Mouse (Mus musculus) neural tube, embryonic 14.5 days (tissue): ENCODE results near the gene Ifit2. TPM values are rescaled to one million over a fixed set of nuclear protein-coding genes. Genes with fewer than 3 reads are reported as not detected.
"Not testable (repeated sequence)": the region's sequence is repeated elsewhere in the genome, so short reads cannot be mapped to it uniquely, and the experiment has no call there.

ENCODE experiments used
- ATAC-seq: fragments of 200-750 bp; cut with Nextera tagmentation; 2 replicates; pipeline ENCODE4 v1.8.0; 2017; ENCODE audit warnings: low read depth, mild to moderate bottlenecking, moderate TSS enrichment, moderate library complexity
- H3K27ac ChIP-seq: fragments of 300-500 bp; sonication (generic); 2 replicates; pipeline ENCODE4 v1.5.1; 2014; ENCODE audit warnings: low read depth, mild to moderate bottlenecking, control low read depth, low read length, moderate library complexity, mixed read lengths
- H3K27me3 ChIP-seq: fragments of 300-500 bp; sonication (generic); 2 replicates; pipeline ENCODE4 v1.6.1; 2014; ENCODE audit warnings: low read length; ENCODE audit not compliant: control insufficient read depth, insufficient read depth
- H3K36me3 ChIP-seq: fragments of 300-500 bp; sonication (generic); 2 replicates; pipeline ENCODE4 v1.6.1; 2014; ENCODE audit warnings: low read length, mixed read lengths; ENCODE audit not compliant: control insufficient read depth, insufficient read depth
- H3K4me1 ChIP-seq: fragments of 300-500 bp; sonication (generic); 2 replicates; pipeline ENCODE4 v1.6.1; 2014; ENCODE audit warnings: low read length; ENCODE audit not compliant: control insufficient read depth, insufficient read depth
- H3K4me2 ChIP-seq: fragments of 300-500 bp; sonication (generic); 2 replicates; pipeline ENCODE4 v1.6.1; 2014; ENCODE audit warnings: mild to moderate bottlenecking, low read depth, low read length, control low read depth
- H3K4me3 ChIP-seq: fragments of 300-500 bp; sonication (generic); 2 replicates; pipeline ENCODE4 v1.5.1; 2014; ENCODE audit warnings: low read depth, low read length, control low read depth, mixed read lengths
- H3K9ac ChIP-seq: fragments of 300-500 bp; sonication (generic); replicated peaks from 2 replicates; pipeline ENCODE4 v1.6.1; 2014; ENCODE audit warnings: low read depth, mild to moderate bottlenecking, control low read depth, low read length, mixed read lengths
- H3K9me3 ChIP-seq: fragments of 300-500 bp; sonication (generic); 2 replicates; pipeline ENCODE4 v1.6.1; 2016; ENCODE audit warnings: low read length; ENCODE audit not compliant: control insufficient read depth
- WGBS: fragments of 180-500 bp; shearing (Covaris S2); extraction: QIAGEN DNeasy Blood & Tissue Kit; methylation state at CpG from one replicate; pipeline ENCODE4 v1.1.7; 2014; 5-methylcytosine and 5-hydroxymethylcytosine counted together
- polyA plus RNA-seq: library from polyadenylated mRNA; unstranded; fragments of >200 nt; fragmentation: Nextera tagmentation; extraction: Ambion mirVana; gene quantifications from 2 replicates; pipeline ENCODE4 v1.2.1, GENCODE M21; 2014

The Ifit2 gene
- polyA plus RNA-seq, 1 experiment from 2014 or later: 6.8 TPM

GRCm38 (mm10) chr19:34601888-34602287, 51.4 kb downstream of the Ifit2 start, which contains the start of gene Ifit1bl1:
Ifit1bl1 (minus strand) TSS chr19:34601956.
- not testable (repeated sequence) for H3K9me3 ChIP-seq, H3K4me3 ChIP-seq, H3K9ac ChIP-seq, H3K4me1 ChIP-seq, ATAC-seq, H3K4me2 ChIP-seq, H3K27ac ChIP-seq, H3K36me3 ChIP-seq, H3K27me3 ChIP-seq
- WGBS: 57% methylated on average over 1 of the region's 1 CpGs

GRCm38 (mm10) chr19:34605472-34605871, 55.0 kb downstream of the Ifit2 start:
- no peak for ATAC-seq
- no peak overlapping the region for H3K27ac ChIP-seq
- 94% methylated on average over 3 of the region's 3 CpGs for WGBS

GRCm38 (mm10) chr19:34607237-34608051, 57.0 kb downstream of the Ifit2 start, which contains the start of gene Ifit3b:
Ifit3b (plus strand) TSS chr19:34607970.
- not testable (repeated sequence) for H3K9ac ChIP-seq, H3K4me1 ChIP-seq, H3K36me3 ChIP-seq, H3K4me2 ChIP-seq, H3K27me3 ChIP-seq, H3K9me3 ChIP-seq, H3K4me3 ChIP-seq, H3K27ac ChIP-seq
- peak; percentile 75 for ATAC-seq
- 64% methylated on average over 4 of the region's 4 CpGs for WGBS

More at GRCm38 (mm10) chr19:34605472-34605871, 55.0 kb downstream of the Ifit2 start:
- H3K4me2 ChIP-seq: no peak overlapping the region
- H3K36me3 ChIP-seq: no peaks in the 10 kb centered on the region
- no peak overlapping the region for H3K9ac ChIP-seq
- no peaks in the 10 kb centered on the region for H3K27me3 ChIP-seq
- no peaks in the 10 kb centered on the region for H3K4me1 ChIP-seq
- H3K9me3 ChIP-seq: no peaks in the 10 kb centered on the region
- no peak overlapping the region for H3K4me3 ChIP-seq

DNA sequence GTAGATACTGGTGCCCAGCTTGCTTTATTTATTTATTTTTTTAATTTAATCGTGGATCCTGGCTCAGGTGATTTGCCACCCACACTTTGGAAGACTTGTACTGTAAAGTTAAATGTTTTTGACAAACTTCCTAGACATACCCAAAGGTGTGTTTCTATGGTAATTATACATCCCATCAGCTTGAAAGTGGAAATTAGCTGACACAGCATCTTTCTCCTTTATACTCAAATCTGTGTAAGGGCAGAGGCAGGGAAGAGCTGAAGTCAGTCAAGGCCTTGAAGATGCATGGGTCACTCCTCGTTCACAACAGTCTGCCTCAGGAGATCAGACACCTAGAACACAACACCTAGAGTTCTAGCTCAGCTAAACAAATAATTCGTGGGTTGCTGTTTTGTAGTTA, 59.6 kb downstream of the Ifit2 start:
- not testable (repeated sequence) for H3K4me1 ChIP-seq, H3K27me3 ChIP-seq, H3K4me2 ChIP-seq, H3K36me3 ChIP-seq, H3K4me3 ChIP-seq, ATAC-seq, H3K9ac ChIP-seq, H3K9me3 ChIP-seq, H3K27ac ChIP-seq
- 82% methylated on average over 3 of the region's 3 CpGs for WGBS

GRCm38 (mm10) chr19:34612243-34613001, 61.9 kb downstream of the Ifit2 start:
- WGBS: 90% methylated on average over 4 of the region's 11 CpGs
- ATAC-seq, H3K9ac ChIP-seq: not testable (repeated sequence)

DNA sequence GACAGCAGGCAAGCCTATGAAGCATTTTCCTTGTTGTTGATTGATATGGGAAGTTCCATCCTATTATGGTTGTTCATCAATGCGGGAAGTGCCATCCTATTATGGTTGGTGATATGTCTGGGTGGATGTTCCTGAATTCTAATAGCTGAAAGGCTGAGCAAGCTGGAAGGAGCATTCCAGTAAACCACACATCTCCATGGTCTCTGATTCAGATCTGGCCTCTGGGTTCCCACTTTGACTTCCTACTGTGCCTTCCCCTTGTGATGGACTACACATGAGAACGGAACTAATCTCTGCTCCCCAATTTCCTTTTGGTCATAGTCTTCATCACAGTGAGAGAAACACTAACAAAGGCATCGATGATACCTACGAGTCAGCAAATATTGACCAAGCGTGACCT, 70.4 kb downstream of the Ifit2 start:
- no peaks in the 10 kb centered on the region for H3K4me1 ChIP-seq
- 94% methylated on average over 5 of the region's 5 CpGs for WGBS
- no peak for ATAC-seq

More at GRCm38 (mm10) chr19:34612243-34613001, 61.9 kb downstream of the Ifit2 start:
- H3K36me3 ChIP-seq, H3K27ac ChIP-seq, H3K4me1 ChIP-seq, H3K4me3 ChIP-seq, H3K27me3 ChIP-seq, H3K9me3 ChIP-seq, H3K4me2 ChIP-seq: not testable (repeated sequence)

DNA sequence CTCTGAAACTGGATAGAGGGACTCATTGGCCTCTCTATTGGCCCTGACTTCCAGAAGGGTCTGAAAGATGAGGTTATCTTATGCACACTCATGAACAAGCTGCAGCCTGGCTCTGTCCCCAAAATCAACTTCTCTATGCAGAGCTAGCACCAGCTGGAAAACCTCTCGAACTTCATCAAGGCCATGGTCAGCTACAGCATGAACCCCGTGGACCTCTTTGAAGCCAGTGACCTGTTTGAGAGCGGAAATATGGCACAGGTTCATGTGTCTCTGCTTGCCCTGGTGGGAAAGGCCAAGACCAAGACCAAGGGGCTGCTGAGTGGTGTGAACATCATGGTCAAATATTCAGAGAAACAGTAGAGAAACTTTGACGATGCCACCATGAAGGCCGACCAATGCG, 73.3 kb downstream of the Ifit2 start:
- no peak overlapping the region for H3K9ac ChIP-seq

More for the DNA sequence above, 70.4 kb downstream of the Ifit2 start:
- Histone ChIP-seq H3K9me3 (no peaks in the 10 kb centered on the region), H3K27me3 (no peaks in the 10 kb centered on the region), H3K4me3 (no peak overlapping the region), H3K9ac (no peak overlapping the region), H3K4me2 (no peak overlapping the region), H3K27ac (no peak overlapping the region), H3K36me3 (no peaks in the 10 kb centered on the region)

GRCm38 (mm10) chr19:34624663-34625062, 74.2 kb downstream of the Ifit2 start:
- no peak for ATAC-seq
- H3K4me2 ChIP-seq: no peak overlapping the region
- H3K9ac ChIP-seq: no peak overlapping the region
- H3K27me3 ChIP-seq: no peaks in the 10 kb centered on the region
- no peaks in the 10 kb centered on the region for H3K36me3 ChIP-seq
- 87% methylated on average over 4 of the region's 4 CpGs for WGBS
- no peaks in the 10 kb centered on the region for H3K9me3 ChIP-seq
- no peaks in the 10 kb centered on the region for H3K4me1 ChIP-seq
- H3K27ac ChIP-seq: no peak overlapping the region
- H3K4me3 ChIP-seq: no peak overlapping the region

More for the DNA sequence above, 73.3 kb downstream of the Ifit2 start:
- H3K9me3 ChIP-seq: no peaks in the 10 kb centered on the region
- no peak overlapping the region for H3K4me3 ChIP-seq
- no peak for ATAC-seq
- no peaks in the 10 kb centered on the region for H3K27me3 ChIP-seq
- WGBS: 95% methylated on average over 6 of the region's 6 CpGs
- no peaks in the 10 kb centered on the region for H3K36me3 ChIP-seq
- no peak overlapping the region for H3K4me2 ChIP-seq
- H3K4me1 ChIP-seq: no peaks in the 10 kb centered on the region
- no peak overlapping the region for H3K27ac ChIP-seq
